Mouse (Mus musculus): ENCODE measurements around the gene Gm20388. TPM values are rescaled to one million over a fixed set of nuclear protein-coding genes. Genes with fewer than 3 reads are reported as not detected.
A peak's percentile ranks its signal among the peaks of the same experiment; 100 is the strongest.

Gene Gm20388
- polyA plus RNA-seq, 1 experiment from 2014 or later = not detected

GRCm38 (mm10) chr8:122760116-122760515 lies 2849.5 kb downstream of the Gm20388 start:
- 69% methylated on average over 7 of the region's 7 CpGs for WGBS
- Histone ChIP-seq H3K9ac (ENCODE audit: low read length) (no peak overlapping the region), H3K4me2 (ENCODE audit: low read length) (no peak overlapping the region), H3K36me3 (ENCODE audit: control insufficient read depth, insufficient read depth, low read length) (no peaks in the 10 kb centered on the region), H3K4me3 (ENCODE audit: control insufficient read depth in 1 of 2, insufficient read depth in 1 of 2, low read depth in 1 of 2, low read length in 2 of 2) (no peak overlapping the region), H3K27me3 (ENCODE audit: control insufficient read depth, insufficient read depth, low read length) (peaks cover 7% of the 10 kb centered on the region; the same call in 1 of the 2 replicates), H3K27ac (replicated peaks in 1 of 2; ENCODE audit: control insufficient read depth in 1 of 2, insufficient read depth in 1 of 2, low read depth in 2 of 2, low read length in 2 of 2) (no peak overlapping the region), H3K4me1 (ENCODE audit: control insufficient read depth in 2 of 2, insufficient read depth in 2 of 2, low read length in 2 of 2) (peaks cover 7 to 10% of the 10 kb centered on the region in 2 experiments; a peak in 3 of 4 replicates), H3K9me3 (ENCODE audit: control insufficient read depth, low read length) (no peaks in the 10 kb centered on the region)
- no peak for ATAC-seq (ENCODE audit: insufficient number of reproducible peaks, insufficient read depth, low FRiP score, low read depth)

DNA sequence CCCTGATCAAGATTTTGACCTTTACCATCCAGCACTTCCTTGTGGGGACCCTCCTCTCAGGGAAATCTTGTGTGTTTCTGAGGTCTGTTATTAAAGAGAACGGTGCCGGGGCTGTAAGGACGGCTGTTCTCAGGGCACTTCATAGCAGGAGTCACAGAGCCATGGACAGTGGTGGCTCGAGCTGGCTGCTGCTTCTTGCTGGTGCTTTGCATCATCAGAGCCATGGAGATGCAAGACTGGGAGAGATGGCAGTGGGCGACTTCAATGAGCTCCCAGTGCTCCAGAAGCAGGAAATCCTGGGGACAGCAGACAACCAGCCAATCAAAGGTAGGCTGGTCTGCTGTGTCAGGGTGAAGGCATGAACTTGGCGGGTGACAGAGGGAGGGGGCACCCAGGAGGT lies 2850.5 kb downstream of the Gm20388 start:
- Histone ChIP-seq H3K9ac (ENCODE audit: low read length) (no peak overlapping the region), H3K4me2 (ENCODE audit: low read length) (no peak overlapping the region), H3K4me3 (ENCODE audit: control insufficient read depth in 1 of 2, insufficient read depth in 1 of 2, low read depth in 1 of 2, low read length in 2 of 2) (no peak overlapping the region), H3K36me3 (ENCODE audit: control insufficient read depth, insufficient read depth, low read length) (no peaks in the 10 kb centered on the region), H3K9me3 (ENCODE audit: control insufficient read depth, low read length) (no peaks in the 10 kb centered on the region), H3K27me3 (ENCODE audit: control insufficient read depth, insufficient read depth, low read length) (peaks cover 7% of the 10 kb centered on the region; the same call in 1 of the 2 replicates), H3K27ac (replicated peaks in 1 of 2; ENCODE audit: control insufficient read depth in 1 of 2, insufficient read depth in 1 of 2, low read depth in 2 of 2, low read length in 2 of 2) (no peak overlapping the region), H3K4me1 (ENCODE audit: control insufficient read depth in 2 of 2, insufficient read depth in 2 of 2, low read length in 2 of 2) (peaks cover 7 to 10% of the 10 kb centered on the region in 2 experiments; a peak in 3 of 4 replicates)
- WGBS = 62% methylated on average over 6 of the region's 6 CpGs
- no peak for ATAC-seq (ENCODE audit: insufficient number of reproducible peaks, insufficient read depth, low FRiP score, low read depth)

DNA sequence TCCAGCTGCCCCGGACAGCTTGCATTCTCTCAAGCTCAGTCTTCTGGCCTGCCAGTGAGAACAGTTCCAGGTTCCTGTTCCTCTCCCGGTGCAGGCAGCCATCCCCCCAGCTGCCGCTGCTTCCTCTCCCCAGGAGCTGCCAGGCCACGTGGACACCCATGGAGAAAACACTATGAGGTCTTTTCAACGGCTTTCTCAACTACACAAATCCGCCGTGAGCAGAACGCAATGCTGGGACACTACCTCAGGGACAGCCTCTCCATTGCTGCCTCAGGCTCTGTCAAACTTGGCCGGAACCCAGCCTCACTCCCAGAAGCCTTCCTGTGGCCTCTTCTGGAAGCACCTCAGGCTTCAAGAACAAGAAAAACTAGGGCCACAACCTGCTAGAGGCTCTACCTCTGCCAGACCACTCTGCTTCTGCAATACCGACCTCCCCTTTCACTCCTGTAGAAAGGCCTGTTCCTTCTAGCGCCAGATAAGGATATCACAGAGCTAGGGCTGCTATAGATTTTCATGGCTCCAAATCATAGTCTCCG lies 2852.2 kb downstream of the Gm20388 start:
- Histone ChIP-seq H3K4me2 (ENCODE audit: low read length) (no peak overlapping the region), H3K27ac (replicated peaks in 1 of 2; ENCODE audit: control insufficient read depth in 1 of 2, insufficient read depth in 1 of 2, low read depth in 2 of 2, low read length in 2 of 2) (0 out of 4 replicates have a peak overlapping the region, but pooled peaks of 1 of the 2 experiments have one; percentile 28), H3K4me1 (ENCODE audit: control insufficient read depth in 2 of 2, insufficient read depth in 2 of 2, low read length in 2 of 2) (peaks cover 7 to 10% of the 10 kb centered on the region in 2 experiments; a peak in 3 of 4 replicates), H3K36me3 (ENCODE audit: control insufficient read depth, insufficient read depth, low read length) (no peaks in the 10 kb centered on the region), H3K27me3 (ENCODE audit: control insufficient read depth, insufficient read depth, low read length) (peaks cover 12% of the 10 kb centered on the region; the same call in 1 of the 2 replicates), H3K4me3 (ENCODE audit: control insufficient read depth in 1 of 2, insufficient read depth in 1 of 2, low read depth in 1 of 2, low read length in 2 of 2) (no peak overlapping the region), H3K9ac (ENCODE audit: low read length) (no peak overlapping the region), H3K9me3 (ENCODE audit: control insufficient read depth, low read length) (no peaks in the 10 kb centered on the region)
- 39% methylated on average over 12 of the region's 12 CpGs for WGBS
- ATAC-seq (ENCODE audit: insufficient number of reproducible peaks, insufficient read depth, low FRiP score, low read depth) = no peak

DNA sequence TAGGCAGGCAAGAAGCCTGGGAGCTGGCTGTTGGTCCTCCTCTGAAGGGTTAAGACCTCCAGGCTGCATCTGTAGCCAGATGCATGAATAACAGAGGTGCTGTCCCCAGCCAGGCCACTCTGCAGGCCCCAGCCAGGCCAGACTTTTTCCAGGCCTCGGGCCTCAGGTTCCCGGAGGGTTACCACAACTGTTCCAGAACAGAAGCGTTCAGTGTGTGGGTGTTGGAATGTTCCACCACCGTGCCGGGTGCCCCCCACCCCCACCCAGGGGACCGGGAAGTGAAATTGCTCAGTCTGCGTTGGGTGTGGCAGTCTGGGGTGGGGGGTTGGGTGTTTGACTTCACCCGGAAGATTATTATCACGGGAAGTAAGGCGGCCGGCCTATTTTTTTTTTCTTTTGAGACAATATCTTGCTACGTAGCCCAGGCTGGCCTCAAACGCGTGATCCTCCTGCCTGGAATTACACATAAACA lies 2852.7 kb downstream of the Gm20388 start:
- H3K4me2 ChIP-seq (ENCODE audit: low read length) = no peak overlapping the region
- H3K9me3 ChIP-seq (ENCODE audit: control insufficient read depth, low read length) = no peaks in the 10 kb centered on the region
- 67% methylated on average over 14 of the region's 14 CpGs for WGBS
- ATAC-seq (ENCODE audit: insufficient number of reproducible peaks, insufficient read depth, low FRiP score, low read depth) = no peak
- no peak overlapping the region for H3K9ac ChIP-seq (ENCODE audit: low read length)
- H3K4me1 ChIP-seq (ENCODE audit: control insufficient read depth in 2 of 2, insufficient read depth in 2 of 2, low read length in 2 of 2) = peaks cover 7 to 10% of the 10 kb centered on the region in 2 experiments; a peak in 3 of 4 replicates
- H3K27ac ChIP-seq (replicated peaks in 1 of 2; ENCODE audit: control insufficient read depth in 1 of 2, insufficient read depth in 1 of 2, low read depth in 2 of 2, low read length in 2 of 2) = 0 out of 4 replicates have a peak overlapping the region, but pooled peaks of 1 of the 2 experiments have one; percentile 28
- no peak overlapping the region for H3K4me3 ChIP-seq (ENCODE audit: control insufficient read depth in 1 of 2, insufficient read depth in 1 of 2, low read depth in 1 of 2, low read length in 2 of 2)
- peaks cover 14% of the 10 kb centered on the region; the same call in 1 of the 2 replicates for H3K27me3 ChIP-seq (ENCODE audit: control insufficient read depth, insufficient read depth, low read length)
- no peaks in the 10 kb centered on the region for H3K36me3 ChIP-seq (ENCODE audit: control insufficient read depth, insufficient read depth, low read length)

GRCm38 (mm10) chr8:122764790-122765474 lies 2854.3 kb downstream of the Gm20388 start:
- peaks cover 14% of the 10 kb centered on the region; the same call in 1 of the 2 replicates for H3K27me3 ChIP-seq (ENCODE audit: control insufficient read depth, insufficient read depth, low read length)

DNA sequence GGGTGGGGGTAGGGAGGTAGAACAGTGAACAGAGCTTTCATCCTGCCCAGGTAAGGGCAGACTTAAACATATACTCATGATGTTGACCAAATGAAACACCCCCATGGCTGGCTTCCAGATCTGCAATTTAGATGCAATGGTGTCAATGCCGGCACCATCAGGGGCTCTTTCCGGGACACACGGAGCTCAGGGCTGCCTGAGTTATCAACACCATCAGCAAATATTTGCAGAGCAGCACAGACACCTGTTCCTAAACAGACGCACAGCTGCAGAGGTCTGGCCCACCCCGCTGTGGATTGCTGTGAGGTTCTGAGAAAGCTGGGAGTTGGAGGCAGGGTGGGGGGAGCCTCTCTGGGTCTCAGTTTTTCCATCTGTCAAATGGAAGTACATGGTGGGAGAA lies 2855.5 kb downstream of the Gm20388 start:
- H3K9me3 ChIP-seq (ENCODE audit: control insufficient read depth, low read length) = no peaks in the 10 kb centered on the region
- no peak overlapping the region for H3K4me3 ChIP-seq (ENCODE audit: control insufficient read depth in 1 of 2, insufficient read depth in 1 of 2, low read depth in 1 of 2, low read length in 2 of 2)
- 63% methylated on average over 5 of the region's 5 CpGs for WGBS
- no peak overlapping the region for H3K9ac ChIP-seq (ENCODE audit: low read length)
- no peak overlapping the region for H3K27ac ChIP-seq (replicated peaks in 1 of 2; ENCODE audit: control insufficient read depth in 1 of 2, insufficient read depth in 1 of 2, low read depth in 2 of 2, low read length in 2 of 2)
- H3K4me1 ChIP-seq (ENCODE audit: control insufficient read depth in 2 of 2, insufficient read depth in 2 of 2, low read length in 2 of 2) = peaks cover 11 to 16% of the 10 kb centered on the region in 2 experiments; a peak in 3 of 4 replicates
- H3K4me2 ChIP-seq (ENCODE audit: low read length) = no peak overlapping the region
- no peak for ATAC-seq (ENCODE audit: insufficient number of reproducible peaks, insufficient read depth, low FRiP score, low read depth)
- H3K27me3 ChIP-seq (ENCODE audit: control insufficient read depth, insufficient read depth, low read length) = peaks cover 10% of the 10 kb centered on the region; the same call in 1 of the 2 replicates
- no peaks in the 10 kb centered on the region for H3K36me3 ChIP-seq (ENCODE audit: control insufficient read depth, insufficient read depth, low read length)

More at GRCm38 (mm10) chr8:122764790-122765474, 2854.3 kb downstream of the Gm20388 start:
- 77% methylated on average over 7 of the region's 7 CpGs for WGBS
- ATAC-seq (ENCODE audit: insufficient number of reproducible peaks, insufficient read depth, low FRiP score, low read depth) = no peak
- Histone ChIP-seq H3K4me2 (ENCODE audit: low read length) (no peak overlapping the region), H3K4me3 (ENCODE audit: control insufficient read depth in 1 of 2, insufficient read depth in 1 of 2, low read depth in 1 of 2, low read length in 2 of 2) (no peak overlapping the region), H3K4me1 (ENCODE audit: control insufficient read depth in 2 of 2, insufficient read depth in 2 of 2, low read length in 2 of 2) (peaks cover 11 to 16% of the 10 kb centered on the region in 2 experiments; a peak in 3 of 4 replicates), H3K9me3 (ENCODE audit: control insufficient read depth, low read length) (no peaks in the 10 kb centered on the region), H3K9ac (ENCODE audit: low read length) (no peak overlapping the region), H3K36me3 (ENCODE audit: control insufficient read depth, insufficient read depth, low read length) (no peaks in the 10 kb centered on the region), H3K27ac (replicated peaks in 1 of 2; ENCODE audit: control insufficient read depth in 1 of 2, insufficient read depth in 1 of 2, low read depth in 2 of 2, low read length in 2 of 2) (no peak overlapping the region)

GRCm38 (mm10) chr8:122766647-122767200 lies 2856.1 kb downstream of the Gm20388 start:
- Histone ChIP-seq H3K9ac (ENCODE audit: low read length) (no peak overlapping the region), H3K36me3 (ENCODE audit: control insufficient read depth, insufficient read depth, low read length) (no peaks in the 10 kb centered on the region), H3K4me3 (ENCODE audit: control insufficient read depth in 1 of 2, insufficient read depth in 1 of 2, low read depth in 1 of 2, low read length in 2 of 2) (no peak overlapping the region), H3K27me3 (ENCODE audit: control insufficient read depth, insufficient read depth, low read length) (peaks cover 10% of the 10 kb centered on the region; the same call in 1 of the 2 replicates), H3K9me3 (ENCODE audit: control insufficient read depth, low read length) (no peaks in the 10 kb centered on the region), H3K4me2 (ENCODE audit: low read length) (no peak overlapping the region), H3K4me1 (ENCODE audit: control insufficient read depth in 2 of 2, insufficient read depth in 2 of 2, low read length in 2 of 2) (peaks cover 11 to 16% of the 10 kb centered on the region in 2 experiments; a peak in 3 of 4 replicates), H3K27ac (replicated peaks in 1 of 2; ENCODE audit: control insufficient read depth in 1 of 2, insufficient read depth in 1 of 2, low read depth in 2 of 2, low read length in 2 of 2) (no peak overlapping the region)
- no peak for ATAC-seq (ENCODE audit: insufficient number of reproducible peaks, insufficient read depth, low FRiP score, low read depth)
- WGBS = 70% methylated on average over 8 of the region's 8 CpGs

Measured in heart, embryonic 14.5 days (tissue).